Mouse (Mus musculus) megakaryocyte, embryonic 14.5 days (primary cell): Measurements from ENCODE around the gene Tcf12.

Source experiments
- FLI1 ChIP-seq: IDR thresholded peaks from 2 replicates; pipeline ENCODE4 v1.6.1; 2012; ENCODE audit warnings: low read length, inconsistent platforms, mixed read lengths
- GATA1 ChIP-seq: IDR thresholded peaks from 3 replicates; pipeline ENCODE4 v1.6.1; 2012; ENCODE audit warnings: mixed read lengths, low read length, inconsistent platforms, borderline replicate concordance

DNA sequence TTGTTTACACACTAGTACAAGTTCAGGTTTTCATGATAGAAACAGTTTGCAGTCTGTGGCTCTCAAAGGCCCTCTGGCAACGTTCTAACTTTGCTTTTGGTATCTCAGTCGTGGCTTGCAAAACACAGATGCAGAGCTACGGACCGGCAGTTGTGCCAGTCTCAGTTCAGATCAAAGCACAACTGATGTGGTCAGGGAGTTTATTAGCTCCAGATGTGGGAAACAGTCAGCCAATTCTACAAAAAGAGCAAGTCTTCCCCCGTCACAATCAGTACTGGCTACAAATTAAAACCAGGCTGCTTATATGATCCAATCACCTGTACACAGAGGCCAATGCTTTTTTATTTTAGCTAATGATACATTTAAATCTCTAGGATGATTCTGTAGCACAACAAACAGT lies 223.2 kb downstream of the Tcf12 start:
- TF ChIP-seq FLI1: no peak
- TF ChIP-seq GATA1: no peak
